Mouse (Mus musculus) neural tube, embryonic 11.5 days (tissue): ENCODE measurements at regions not wholly inside any gene's neighbourhood (a gene's known extent, or its start where the extent isn't known, plus 50 kb on each side); places are given as distances from the start of the nearest gene placed in this dataset.

ENCODE experiments used
- ATAC-seq: fragments of 200-750 bp; cut with Nextera tagmentation; 2 replicates; pipeline ENCODE4 v1.8.0; 2017; ENCODE audit warnings: moderate number of reproducible peaks, mild to moderate bottlenecking, moderate TSS enrichment, moderate library complexity; ENCODE audit not compliant: insufficient read depth, low FRiP score, low TSS enrichment
- DNase-seq: peaks from one replicate; pipeline ENCODE4 v3.0.0-alpha.2; 2015; ENCODE audit warnings: low spot score
- H3K27ac ChIP-seq: fragments of 300-500 bp; sonication (generic); 2 replicates; pipeline ENCODE4 v1.5.1; 2014; ENCODE audit warnings: low read depth, mild to moderate bottlenecking, low read length
- H3K27me3 ChIP-seq: fragments of 300-500 bp; sonication (generic); 2 replicates; pipeline ENCODE4 v1.6.1; 2014; ENCODE audit warnings: mild to moderate bottlenecking, low read length, mixed read lengths; ENCODE audit not compliant: control insufficient read depth, insufficient read depth
- H3K36me3 ChIP-seq: fragments of 300-500 bp; sonication (generic); 2 replicates; pipeline ENCODE4 v1.6.1; 2014; ENCODE audit warnings: mild to moderate bottlenecking, low read length, moderate library complexity, mixed read lengths; ENCODE audit not compliant: control insufficient read depth, insufficient read depth
- H3K4me1 ChIP-seq: fragments of 300-500 bp; sonication (generic); 2 replicates; pipeline ENCODE4 v1.6.1; 2014; ENCODE audit warnings: low read length, mixed read lengths; ENCODE audit not compliant: control insufficient read depth, insufficient read depth
- H3K4me2 ChIP-seq: fragments of 300-500 bp; sonication (generic); 2 replicates; pipeline ENCODE4 v1.6.1; 2014; ENCODE audit warnings: low read depth, mild to moderate bottlenecking, moderate library complexity
- H3K4me3 ChIP-seq: fragments of 300-500 bp; sonication (generic); 2 replicates; pipeline ENCODE4 v1.5.1; 2014; ENCODE audit warnings: low read depth, low read length
- H3K9ac ChIP-seq: fragments of 300-500 bp; sonication (generic); 2 replicates; pipeline ENCODE4 v1.6.1; 2014; ENCODE audit warnings: mild to moderate bottlenecking, low read length
- H3K9me3 ChIP-seq: fragments of 300-500 bp; sonication (generic); 2 replicates; pipeline ENCODE4 v1.6.1; 2016; ENCODE audit warnings: low read length; ENCODE audit not compliant: control insufficient read depth
- WGBS: fragments of 180-500 bp; shearing (Covaris S2); extraction: QIAGEN DNeasy Blood & Tissue Kit; methylation state at CpG from one replicate; pipeline ENCODE4 v1.1.7; 2014; 5-methylcytosine and 5-hydroxymethylcytosine counted together

DNA sequence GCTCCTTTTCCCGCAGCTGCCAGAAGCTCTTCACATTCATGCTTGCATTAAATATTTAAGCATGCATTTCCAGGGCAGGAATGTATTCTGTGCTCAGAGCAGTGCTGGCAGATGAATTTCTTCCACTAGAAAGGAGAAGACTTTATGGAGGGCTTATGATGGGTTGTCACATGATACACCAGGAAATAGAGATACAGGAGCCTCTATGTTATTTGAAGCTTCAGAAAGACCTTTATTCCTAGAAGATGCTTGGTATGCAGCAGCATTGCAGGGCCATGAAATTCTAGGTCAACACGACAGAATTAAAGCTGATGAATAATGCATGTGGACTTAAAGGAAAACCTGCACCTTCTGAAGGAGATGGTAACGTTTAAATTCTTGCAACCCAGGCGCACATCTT is 212.1 kb downstream of the Adgrg6 start:
- no peak for ATAC-seq

DNA sequence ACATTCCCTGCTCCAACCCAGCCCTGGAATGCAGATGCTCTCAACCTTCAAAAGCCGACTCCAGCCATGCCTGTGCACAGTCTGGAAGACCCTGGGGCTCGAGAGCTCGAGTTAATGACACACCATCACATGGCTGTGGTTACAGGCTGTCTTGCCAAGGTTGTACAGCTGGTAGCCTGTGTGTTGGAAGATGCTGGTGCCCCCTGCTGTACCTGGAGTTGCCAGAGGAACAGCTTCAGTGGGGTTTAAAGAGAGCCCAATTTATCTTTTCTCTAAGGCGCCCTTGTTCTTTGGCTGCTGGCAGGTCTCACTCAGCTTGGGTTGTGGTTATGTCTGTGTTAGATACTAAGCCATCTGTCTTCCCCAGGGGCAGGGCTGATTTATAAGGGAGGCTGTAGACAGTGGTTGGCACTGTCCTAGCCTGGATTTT is 212.8 kb downstream of the Adgrg6 start:
- Histone ChIP-seq H3K9ac (no peak overlapping the region), H3K27me3 (no peaks in the 10 kb centered on the region), H3K27ac (0 out of 2 replicates have a peak overlapping the region, but pooled peaks have one; percentile 44), H3K36me3 (no peaks in the 10 kb centered on the region), H3K4me3 (no peak overlapping the region), H3K9me3 (no peaks in the 10 kb centered on the region), H3K4me1 (no peaks in the 10 kb centered on the region), H3K4me2 (no peak overlapping the region)
- peak; percentile 29 for DNase-seq
- 45% methylated on average over 4 of the region's 4 CpGs for WGBS
- peak; percentile 73 for ATAC-seq

More for the DNA sequence above, 212.1 kb downstream of the Adgrg6 start:
- Histone ChIP-seq H3K4me1 (no peaks in the 10 kb centered on the region), H3K36me3 (no peaks in the 10 kb centered on the region), H3K9me3 (no peaks in the 10 kb centered on the region), H3K4me3 (no peak overlapping the region), H3K27me3 (no peaks in the 10 kb centered on the region), H3K27ac (no peak overlapping the region), H3K4me2 (no peak overlapping the region), H3K9ac (no peak overlapping the region)
- DNase-seq: no peak
- WGBS: 64% methylated on average over 4 of the region's 4 CpGs

DNA sequence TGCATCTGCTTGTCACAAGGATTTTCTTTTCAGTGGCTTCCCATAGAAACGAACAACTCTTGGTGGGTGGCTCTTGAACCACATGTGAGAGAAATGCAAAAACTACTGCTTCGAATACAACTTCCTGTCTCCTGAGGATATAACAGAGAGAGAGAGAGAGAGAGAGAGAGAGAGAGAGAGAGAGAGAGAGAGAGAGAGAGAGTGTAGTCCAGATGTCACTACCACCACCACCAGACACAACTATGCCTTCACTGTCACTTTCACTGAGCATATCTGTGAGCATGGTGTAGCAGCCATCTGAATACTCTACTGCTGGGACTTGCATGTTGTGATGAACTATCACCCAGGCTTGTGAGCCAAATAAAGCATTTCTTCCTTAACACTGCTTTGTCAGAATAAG is 216.6 kb downstream of the Adgrg6 start:
- Histone ChIP-seq H3K36me3 (no peaks in the 10 kb centered on the region), H3K4me3 (no peak overlapping the region), H3K4me2 (no peak overlapping the region), H3K4me1 (no peaks in the 10 kb centered on the region), H3K9ac (no peak overlapping the region), H3K27me3 (no peaks in the 10 kb centered on the region), H3K9me3 (no peaks in the 10 kb centered on the region), H3K27ac (no peak overlapping the region)
- 78% methylated on average over 2 of the region's 2 CpGs for WGBS
- DNase-seq (no peak), ATAC-seq (no peak)

DNA sequence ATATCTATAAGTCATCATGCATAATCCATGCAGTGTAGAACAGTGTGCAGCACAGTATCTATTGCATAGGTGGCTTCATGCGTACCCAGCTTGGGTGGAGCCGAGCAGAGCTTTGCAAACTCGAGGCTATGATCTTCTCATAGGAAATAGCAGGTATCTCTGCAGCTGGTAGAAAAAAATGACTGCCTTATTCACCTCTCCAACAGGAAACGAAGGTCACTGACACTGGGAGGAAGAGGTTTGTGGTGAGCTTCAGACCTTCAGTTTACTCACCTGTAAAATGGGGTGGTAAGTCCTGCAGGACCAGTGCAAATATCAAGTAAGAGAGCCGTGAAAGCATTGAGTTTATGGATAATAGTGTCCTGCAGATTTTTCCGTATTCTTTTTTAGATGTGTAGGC is 219.2 kb downstream of the Adgrg6 start:
- Histone ChIP-seq H3K27me3 (no peaks in the 10 kb centered on the region), H3K9me3 (no peaks in the 10 kb centered on the region), H3K4me2 (no peak overlapping the region), H3K9ac (no peak overlapping the region), H3K4me1 (no peaks in the 10 kb centered on the region), H3K4me3 (no peak overlapping the region), H3K27ac (no peak overlapping the region), H3K36me3 (no peaks in the 10 kb centered on the region)
- WGBS: 85% methylated on average over 6 of the region's 6 CpGs
- DNase-seq: no peak
- no peak for ATAC-seq

DNA sequence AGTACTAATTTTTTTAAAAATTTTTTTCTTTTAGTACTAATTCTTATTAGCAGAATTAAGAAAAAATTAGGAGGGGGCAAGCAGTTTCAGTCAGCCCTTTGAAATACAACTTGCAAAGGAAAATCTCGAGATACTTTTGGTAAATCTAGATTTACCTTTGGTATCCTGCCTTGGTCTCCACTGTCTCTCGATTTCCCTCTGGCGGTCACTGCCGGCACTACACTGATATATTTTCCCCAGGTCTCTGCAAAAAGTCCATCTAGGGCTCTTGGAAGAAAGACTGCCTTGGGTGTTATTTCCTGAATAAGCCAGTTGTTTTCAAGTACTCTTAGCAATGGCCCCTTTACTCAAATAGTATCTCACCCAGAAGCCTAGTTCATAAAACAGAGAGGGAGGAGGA is 224.0 kb downstream of the Adgrg6 start:
- Histone ChIP-seq H3K9me3 (no peaks in the 10 kb centered on the region), H3K27ac (no peak overlapping the region), H3K27me3 (no peaks in the 10 kb centered on the region), H3K36me3 (no peaks in the 10 kb centered on the region), H3K4me1 (no peaks in the 10 kb centered on the region), H3K9ac (no peak overlapping the region), H3K4me3 (no peak overlapping the region), H3K4me2 (no peak overlapping the region)
- ATAC-seq: no peak
- DNase-seq: peak; percentile 77
- WGBS: 10% methylated on average over 4 of the region's 4 CpGs

DNA sequence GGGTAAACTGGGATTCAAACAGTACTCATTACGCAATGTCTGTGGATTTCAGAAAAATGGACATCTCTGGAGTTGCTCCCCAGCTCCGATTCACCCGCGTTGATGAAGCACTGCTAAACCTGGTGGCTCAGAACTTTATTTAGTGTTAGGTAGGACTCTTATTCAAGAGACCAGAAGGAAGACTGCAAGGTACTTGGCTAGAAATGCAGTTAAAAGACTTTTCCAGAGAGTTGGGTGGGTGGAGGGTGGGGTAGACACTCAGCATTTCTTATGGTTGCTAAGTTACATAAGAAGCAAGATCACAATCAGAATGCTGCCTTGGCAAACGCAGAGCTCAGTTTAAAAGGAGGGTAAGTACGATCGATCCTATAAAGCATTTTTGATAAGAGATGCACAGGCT is 230.2 kb downstream of the Adgrg6 start:
- Histone ChIP-seq H3K4me3 (no peak overlapping the region), H3K27ac (no peak overlapping the region), H3K27me3 (no peaks in the 10 kb centered on the region), H3K9ac (no peak overlapping the region), H3K4me2 (no peak overlapping the region), H3K36me3 (no peaks in the 10 kb centered on the region), H3K4me1 (no peaks in the 10 kb centered on the region), H3K9me3 (no peaks in the 10 kb centered on the region)
- 94% methylated on average over 7 of the region's 7 CpGs for WGBS
- no peak for DNase-seq
- no peak for ATAC-seq

DNA sequence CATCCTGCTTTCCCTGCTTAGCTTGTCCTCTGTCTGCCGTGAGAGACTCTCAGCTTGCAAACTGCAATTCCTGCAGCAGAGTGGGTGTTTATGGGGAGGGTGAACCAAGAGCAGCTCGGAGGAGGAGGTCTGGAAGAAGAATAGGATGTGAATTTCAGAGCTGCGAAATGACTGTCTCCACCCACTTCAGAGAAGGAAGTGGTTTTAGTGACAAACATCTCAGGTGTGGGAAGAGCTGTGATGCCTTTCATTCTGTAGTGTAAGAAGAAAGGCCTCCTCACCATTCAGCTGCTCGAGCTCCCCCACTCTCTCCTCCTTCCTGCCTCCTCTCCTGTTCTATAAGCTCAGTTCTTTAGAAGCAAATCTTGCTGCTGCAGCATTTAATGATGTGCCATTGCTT is 230.9 kb downstream of the Adgrg6 start:
- Histone ChIP-seq H3K4me3 (no peak overlapping the region), H3K4me1 (no peaks in the 10 kb centered on the region), H3K9ac (no peak overlapping the region), H3K9me3 (no peaks in the 10 kb centered on the region), H3K36me3 (no peaks in the 10 kb centered on the region), H3K27ac (no peak overlapping the region), H3K4me2 (no peak overlapping the region), H3K27me3 (no peaks in the 10 kb centered on the region)
- DNase-seq (no peak), ATAC-seq (no peak)
- 53% methylated on average over 4 of the region's 4 CpGs for WGBS

DNA sequence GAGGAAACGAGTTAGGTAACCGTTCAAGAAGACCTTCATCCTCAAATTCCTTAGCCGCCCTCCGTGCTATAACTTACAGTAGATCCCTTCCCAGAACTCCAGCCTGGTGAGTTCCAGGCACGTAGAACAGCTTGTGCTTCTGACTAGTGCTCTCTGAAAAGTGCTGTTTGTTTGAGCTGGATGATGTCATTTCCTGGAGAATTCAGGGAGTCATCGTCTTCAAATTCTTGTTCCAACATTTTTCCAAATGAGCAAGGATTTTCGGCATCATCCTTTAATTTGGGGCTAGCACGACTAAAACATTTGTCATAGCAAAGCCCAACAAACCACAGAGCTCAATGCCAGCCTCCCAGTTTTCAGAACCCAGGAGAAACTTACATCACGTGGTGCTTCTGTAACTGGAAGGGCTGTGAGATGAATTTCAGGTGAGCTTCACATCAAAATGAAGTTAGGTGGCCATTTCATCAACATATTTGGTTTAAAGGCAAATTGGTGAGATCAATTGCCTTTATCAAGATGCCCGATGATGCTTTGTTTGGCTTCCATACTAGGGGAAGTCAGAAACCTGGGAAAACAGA is 231.4 kb downstream of the Adgrg6 start:
- no peak overlapping the region for H3K9ac ChIP-seq
- H3K27ac ChIP-seq: no peak overlapping the region
- DNase-seq (no peak), ATAC-seq (no peak)
- no peaks in the 10 kb centered on the region for H3K36me3 ChIP-seq
- no peaks in the 10 kb centered on the region for H3K4me1 ChIP-seq
- H3K27me3 ChIP-seq: no peaks in the 10 kb centered on the region
- H3K4me3 ChIP-seq: no peak overlapping the region
- H3K9me3 ChIP-seq: no peaks in the 10 kb centered on the region
- no peak overlapping the region for H3K4me2 ChIP-seq
- WGBS: 85% methylated on average over 10 of the region's 10 CpGs

DNA sequence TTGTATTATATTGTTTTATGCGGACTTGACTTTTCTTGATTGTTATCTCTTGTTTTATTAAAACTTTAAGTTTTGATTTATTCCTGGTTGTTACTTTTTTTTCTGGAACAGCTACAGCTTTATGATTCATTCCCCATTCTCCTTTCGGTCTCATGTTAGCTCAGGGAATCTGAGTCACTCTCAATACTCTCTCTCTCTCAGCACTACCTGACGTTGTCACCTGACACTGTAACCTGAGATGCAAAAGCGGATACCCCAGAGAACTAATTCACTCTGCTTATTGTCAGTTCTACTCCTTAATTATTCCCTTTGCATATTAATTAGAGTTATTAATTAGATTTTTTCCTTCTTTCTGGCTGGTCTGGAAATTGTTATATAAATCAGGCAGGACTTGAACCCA is 232.5 kb downstream of the Adgrg6 start:
- DNase-seq (no peak), ATAC-seq (no peak)
- no peaks in the 10 kb centered on the region for H3K36me3 ChIP-seq
- H3K27me3 ChIP-seq: no peaks in the 10 kb centered on the region
- H3K4me2 ChIP-seq: no peak overlapping the region
- no peaks in the 10 kb centered on the region for H3K4me1 ChIP-seq
- WGBS: 91% methylated on average over 4 of the region's 4 CpGs
- no peak overlapping the region for H3K9ac ChIP-seq
- no peaks in the 10 kb centered on the region for H3K9me3 ChIP-seq
- H3K4me3 ChIP-seq: no peak overlapping the region
- no peak overlapping the region for H3K27ac ChIP-seq
